Mouse (Mus musculus) lung, adult 2 months (tissue): Measurements from ENCODE around the gene Golga3.

Source experiments
- CTCF ChIP-seq: fragments of 200-500 bp; IDR thresholded peaks from 2 replicates; pipeline ENCODE4 v1.5.1; 2011; ENCODE audit warnings: mild to moderate bottlenecking, low read length, control low read depth; ENCODE audit not compliant: insufficient read depth
- POLR2A ChIP-seq: fragments of 200-500 bp; IDR thresholded peaks from 2 replicates; pipeline ENCODE4 v1.6.1; 2011; ENCODE audit warnings: low read depth, mild to moderate bottlenecking, control low read depth, low read length, borderline replicate concordance; ENCODE audit errors: extremely low read depth

DNA sequence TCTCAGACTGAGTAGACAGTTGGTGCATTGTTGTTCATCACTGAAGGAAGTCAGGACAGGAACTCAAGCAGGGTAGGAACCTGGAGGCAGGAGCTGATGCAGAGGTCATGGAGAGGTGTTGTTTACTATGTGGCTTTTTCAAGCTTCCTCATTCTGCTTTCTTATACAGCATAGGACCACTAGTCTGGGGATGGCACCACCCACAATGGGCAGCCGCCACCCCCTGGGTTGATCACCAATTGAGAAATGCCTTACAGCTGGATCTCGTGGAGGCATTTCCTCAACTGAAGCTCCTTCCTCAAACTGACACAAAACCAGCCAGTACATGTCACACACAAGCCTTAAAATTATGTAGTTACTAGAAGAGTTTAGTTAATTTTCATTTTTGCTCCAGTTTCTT is 34.8 kb downstream of the Golga3 start:
- TF ChIP-seq CTCF (no peak), POLR2A (no peak)
